Mouse (Mus musculus): ENCODE results near the gene Ttyh2. TPM values are rescaled to one million over a fixed set of nuclear protein-coding genes. Genes with fewer than 3 reads are reported as not detected.
A peak's percentile ranks its signal among the peaks of the same experiment; 100 is the strongest.

The Ttyh2 gene
- total RNA-seq, 1 experiment from 2014 or later: 3.5 TPM

GRCm38 (mm10) chr11:114694451-114694850 is 19.2 kb downstream of the Ttyh2 start:
- no peak for ATAC-seq (ENCODE audit: extremely low read depth, insufficient number of reproducible peaks, low FRiP score, poor library complexity, severe bottlenecking)

DNA sequence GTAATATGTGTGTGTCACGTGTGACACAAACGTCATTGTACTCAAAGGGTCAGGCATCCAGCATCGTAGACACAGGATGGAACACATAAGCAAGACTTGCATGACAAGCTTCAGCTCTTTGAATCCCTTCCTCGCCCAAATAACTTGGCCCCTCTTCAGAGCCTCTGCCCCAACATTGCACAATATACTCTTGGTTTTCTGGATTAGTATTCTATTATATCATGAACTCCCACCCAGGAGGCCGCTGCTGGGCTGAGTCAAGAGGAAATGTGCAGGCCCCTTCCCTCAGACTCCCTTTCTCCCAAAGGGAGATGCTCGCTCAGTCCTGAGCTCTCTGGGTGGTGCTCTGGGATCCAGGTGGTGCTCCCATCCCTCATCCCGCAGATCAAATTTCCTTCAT is 23.3 kb downstream of the Ttyh2 start:
- no peak for ATAC-seq (ENCODE audit: extremely low read depth, insufficient number of reproducible peaks, low FRiP score, poor library complexity, severe bottlenecking)

DNA sequence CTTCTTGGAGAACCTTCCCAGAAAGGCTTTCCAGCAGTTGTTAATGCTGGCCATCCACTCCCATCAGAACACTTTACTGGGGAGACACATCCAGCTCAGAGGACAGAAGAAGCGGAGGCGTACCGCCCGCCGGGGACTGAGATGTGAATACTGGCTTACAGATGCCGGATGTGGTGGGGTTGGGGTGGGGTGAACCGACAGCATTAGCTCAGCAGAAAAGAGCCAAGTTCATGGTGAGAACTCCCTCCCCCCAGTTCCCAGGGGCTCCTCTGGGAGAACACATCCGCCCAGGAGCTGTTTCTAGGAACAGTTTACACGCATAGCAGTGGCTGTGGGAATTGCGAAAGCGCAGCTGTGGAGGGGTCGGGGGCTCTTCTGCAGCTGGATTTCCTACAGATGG is 24.3 kb downstream of the Ttyh2 start:
- no peak for ATAC-seq (ENCODE audit: extremely low read depth, insufficient number of reproducible peaks, low FRiP score, poor library complexity, severe bottlenecking)

GRCm38 (mm10) chr11:114702311-114702995 is 27.2 kb downstream of the Ttyh2 start:
- peak; percentile 34; the same call in 1 of the 2 replicates for ATAC-seq (ENCODE audit: extremely low read depth, insufficient number of reproducible peaks, low FRiP score, poor library complexity, severe bottlenecking)

GRCm38 (mm10) chr11:114702996-114703361 is 27.7 kb downstream of the Ttyh2 start:
- ATAC-seq (ENCODE audit: extremely low read depth, insufficient number of reproducible peaks, low FRiP score, poor library complexity, severe bottlenecking): 0 out of 2 replicates have a peak, but pooled peaks have one; percentile 14

DNA sequence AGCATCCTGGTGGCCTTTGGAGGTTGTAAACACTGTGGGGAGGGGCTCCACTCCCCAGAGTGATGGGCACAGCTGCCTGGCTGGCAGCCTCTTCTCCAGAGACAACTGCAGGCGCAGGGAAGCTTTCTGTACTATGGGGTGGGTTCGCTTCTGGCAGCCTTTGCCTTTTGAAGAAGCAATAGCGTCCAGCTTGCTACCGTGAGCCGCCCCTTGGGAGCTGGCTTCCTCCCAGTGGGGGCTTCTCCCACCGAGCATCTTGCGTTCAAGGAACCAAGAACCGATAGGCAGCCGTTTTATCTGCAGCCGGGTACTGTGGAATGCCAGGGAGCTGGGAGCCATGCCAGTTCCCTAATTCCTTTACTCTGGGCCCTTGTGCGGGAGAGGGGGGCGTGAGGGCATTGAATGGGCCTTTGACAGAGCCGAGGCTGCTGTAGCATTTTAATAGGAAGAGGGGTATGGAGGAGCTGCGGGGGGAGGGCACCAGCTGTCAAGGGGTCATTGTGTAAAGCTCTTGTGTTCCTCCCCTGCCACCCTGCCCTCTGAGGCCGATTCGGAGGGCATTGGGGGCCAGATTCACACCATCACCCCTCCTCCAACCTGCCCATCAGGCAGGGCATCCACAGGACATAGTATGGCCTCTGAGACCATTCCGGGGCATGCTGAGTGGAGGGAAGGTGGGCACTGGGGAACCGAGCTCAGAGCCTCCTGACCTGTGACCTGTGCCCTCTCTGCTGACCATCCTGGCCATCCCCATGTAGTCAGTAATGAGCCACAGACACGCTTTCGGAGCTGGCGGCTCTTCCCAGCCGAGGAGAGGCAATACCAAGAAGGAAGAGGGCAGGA is 29.1 kb downstream of the Ttyh2 start:
- no peak for ATAC-seq (ENCODE audit: extremely low read depth, insufficient number of reproducible peaks, low FRiP score, poor library complexity, severe bottlenecking)

DNA sequence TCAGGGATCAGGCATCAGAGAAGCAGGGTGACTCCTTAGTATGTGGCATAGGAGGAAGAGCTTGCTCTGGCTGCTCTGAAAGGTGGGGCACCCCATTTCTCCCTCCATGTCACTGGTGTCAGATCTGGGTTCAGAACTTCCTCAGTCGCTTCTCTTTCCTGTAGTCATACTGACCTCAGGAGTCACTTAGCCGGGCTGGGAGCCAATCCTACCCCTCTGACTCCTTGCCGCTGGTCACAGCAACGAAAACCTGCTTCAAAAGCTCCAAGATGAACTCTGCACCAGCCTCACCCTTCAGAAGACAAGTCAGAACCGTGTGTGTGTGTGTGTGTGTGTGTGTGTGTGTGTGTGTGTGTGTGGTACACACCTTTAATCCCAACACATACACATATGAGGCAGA is 31.1 kb downstream of the Ttyh2 start:
- ATAC-seq (ENCODE audit: extremely low read depth, insufficient number of reproducible peaks, low FRiP score, poor library complexity, severe bottlenecking): no peak

- ATAC-seq (ENCODE audit: extremely low read depth, insufficient number of reproducible peaks, low FRiP score, poor library complexity, severe bottlenecking): no peak
These were observed 36.2 kb downstream of the Ttyh2 start for GRCm38 (mm10) chr11:114711393-114711792.

DNA sequence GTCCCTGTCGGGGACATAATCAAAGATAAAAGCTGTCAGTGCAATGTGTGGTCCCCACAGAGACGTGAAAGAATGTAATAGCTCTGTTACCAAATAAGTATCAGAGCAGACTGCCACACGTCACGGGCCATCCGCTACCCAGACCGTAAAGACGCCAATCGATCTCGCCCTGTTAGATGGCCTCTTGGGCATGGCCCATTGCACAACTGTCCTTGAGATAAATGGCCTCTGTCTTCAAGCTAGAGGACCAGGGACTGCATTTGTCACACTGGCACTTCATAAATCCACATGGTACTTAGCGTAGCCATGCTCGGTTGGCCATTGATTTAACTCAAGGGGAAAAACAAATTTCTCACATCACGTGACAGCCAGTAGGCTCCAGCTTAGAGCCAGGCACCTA is 36.6 kb downstream of the Ttyh2 start:
- ATAC-seq (ENCODE audit: extremely low read depth, insufficient number of reproducible peaks, low FRiP score, poor library complexity, severe bottlenecking): no peak

DNA sequence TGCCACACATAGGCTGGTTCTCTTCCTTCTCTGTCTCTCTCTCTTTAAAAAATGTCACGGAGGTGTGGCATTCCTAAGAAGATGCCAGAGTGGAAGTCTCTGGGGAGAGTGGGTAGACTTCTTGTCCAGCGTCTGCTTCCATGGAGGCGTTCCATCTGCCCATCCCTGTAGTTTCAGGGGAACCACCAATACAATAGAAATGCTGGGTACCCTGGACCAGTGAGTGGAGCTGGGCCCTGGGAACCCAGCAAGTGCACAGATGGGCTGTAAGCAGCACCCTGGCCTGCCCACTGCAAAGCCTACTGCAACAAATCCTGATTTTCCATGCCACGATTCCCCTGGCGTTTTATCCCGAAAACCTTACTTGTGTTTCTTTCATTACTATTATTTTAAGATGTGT is 39.3 kb downstream of the Ttyh2 start:
- ATAC-seq (ENCODE audit: extremely low read depth, insufficient number of reproducible peaks, low FRiP score, poor library complexity, severe bottlenecking): no peak

- ATAC-seq (ENCODE audit: extremely low read depth, insufficient number of reproducible peaks, low FRiP score, poor library complexity, severe bottlenecking): no peak
These were observed 40.3 kb downstream of the Ttyh2 start for GRCm38 (mm10) chr11:114715531-114715930.

DNA sequence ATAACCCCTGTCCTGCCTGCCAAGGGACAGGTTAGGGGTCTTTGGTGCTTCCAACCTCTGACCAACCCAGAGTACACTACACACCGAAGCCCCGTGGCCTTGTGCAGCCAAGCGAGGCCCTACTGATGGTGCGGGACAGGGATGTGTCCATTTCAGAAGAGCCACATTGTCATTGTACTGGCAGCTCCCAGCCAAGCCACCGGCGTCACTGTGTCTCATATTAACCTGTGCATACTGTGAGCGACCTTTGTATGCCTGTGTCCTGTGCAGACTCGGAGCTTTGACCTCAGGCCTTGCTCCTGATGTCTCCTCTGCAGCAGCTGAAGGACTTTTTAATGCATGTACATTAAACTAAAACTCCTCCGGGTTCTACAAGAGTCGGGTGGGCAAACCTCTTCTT is 45.3 kb downstream of the Ttyh2 start:
- ATAC-seq (ENCODE audit: extremely low read depth, insufficient number of reproducible peaks, low FRiP score, poor library complexity, severe bottlenecking): no peak

DNA sequence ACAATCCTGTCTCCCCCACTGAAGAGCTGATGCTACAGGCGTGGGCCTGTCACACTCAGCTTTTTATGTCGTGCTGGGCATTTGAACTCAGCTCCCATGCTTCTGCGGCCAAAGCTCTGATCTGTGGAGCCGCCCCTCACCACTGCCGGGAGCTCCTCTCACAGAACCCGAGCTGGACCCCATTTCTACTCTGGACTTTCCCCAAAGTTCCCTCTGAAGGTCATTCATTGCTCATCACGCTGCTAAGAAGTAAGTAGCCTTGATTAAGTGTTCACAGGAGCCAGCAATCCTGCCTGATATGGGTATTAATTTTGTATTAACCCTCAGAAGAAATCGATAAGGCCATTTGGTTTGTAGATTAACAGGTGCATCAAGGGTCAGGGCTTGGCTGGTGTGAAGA is 47.2 kb downstream of the Ttyh2 start:
- ATAC-seq (ENCODE audit: extremely low read depth, insufficient number of reproducible peaks, low FRiP score, poor library complexity, severe bottlenecking): no peak

DNA sequence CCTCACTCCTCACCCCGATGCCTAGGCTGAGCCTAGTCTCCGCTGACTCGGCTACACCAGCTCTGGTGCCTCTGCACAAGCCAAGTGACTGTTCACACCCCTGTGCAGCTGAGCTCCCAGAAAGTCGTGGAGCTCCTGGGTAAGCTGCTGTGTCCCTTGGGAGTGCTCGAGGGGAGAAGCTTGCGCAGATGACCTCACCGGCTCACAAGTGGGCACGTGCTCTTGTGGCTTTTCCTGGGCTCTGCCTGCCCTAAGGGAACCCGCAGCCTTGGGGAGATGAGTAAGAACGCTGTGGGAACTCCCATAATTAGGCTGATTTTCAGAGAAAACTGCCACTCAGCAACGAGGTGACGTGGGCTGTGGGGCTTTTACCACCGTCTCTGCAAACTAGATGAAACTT is 47.8 kb downstream of the Ttyh2 start:
- no peak for ATAC-seq (ENCODE audit: extremely low read depth, insufficient number of reproducible peaks, low FRiP score, poor library complexity, severe bottlenecking)

- ATAC-seq (ENCODE audit: extremely low read depth, insufficient number of reproducible peaks, low FRiP score, poor library complexity, severe bottlenecking): no peak
These were observed 49.8 kb downstream of the Ttyh2 start for GRCm38 (mm10) chr11:114724787-114725590.

DNA sequence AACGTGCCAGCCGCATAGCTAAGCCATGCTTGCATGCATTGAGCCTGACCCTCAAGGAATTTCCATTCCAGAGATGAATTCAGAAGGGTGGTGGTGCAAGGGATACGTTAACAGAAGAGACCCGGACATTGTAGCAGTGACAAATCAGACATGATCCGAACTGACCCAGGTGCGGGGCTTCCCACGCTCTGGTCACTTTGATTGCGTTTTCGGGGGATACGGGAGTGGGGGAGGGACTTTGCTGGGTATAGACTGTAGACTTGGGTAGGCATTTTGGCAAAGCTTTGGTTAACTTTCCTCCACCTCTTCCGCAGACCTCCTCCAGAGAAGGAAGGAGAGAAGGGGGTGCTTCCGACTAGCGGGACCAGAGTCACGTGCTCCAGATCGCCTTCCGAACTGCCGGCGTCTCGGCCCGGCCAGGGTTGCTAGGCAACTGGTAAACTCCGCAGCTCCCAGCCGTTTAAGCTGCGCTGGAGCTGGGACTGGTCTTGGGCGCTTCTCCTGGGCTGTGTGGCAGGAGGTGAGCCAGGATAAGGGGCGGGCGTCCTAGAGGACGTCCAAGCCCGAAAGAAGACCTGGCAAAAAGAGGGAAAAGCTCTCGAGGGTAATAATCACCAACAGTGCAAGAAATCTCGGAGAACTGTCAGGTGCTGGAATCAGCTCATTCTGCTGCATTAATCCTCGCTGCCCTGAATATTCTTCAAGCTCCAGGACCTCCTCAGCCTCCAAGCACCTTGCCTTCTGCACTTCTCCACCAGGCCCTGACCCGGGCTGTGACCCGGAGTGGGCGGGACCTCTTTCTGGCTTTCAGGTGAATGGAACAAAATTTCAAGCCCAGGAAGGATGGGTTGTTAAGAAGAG is 52.0 kb downstream of the Ttyh2 start, which contains the start of gene Dnaic2:
Gene Dnaic2 (plus strand): TSS at position 444 of the 861 bp plus-strand sequence.
- ATAC-seq (ENCODE audit: extremely low read depth, insufficient number of reproducible peaks, low FRiP score, poor library complexity, severe bottlenecking): no peak

- no peak for ATAC-seq (ENCODE audit: extremely low read depth, insufficient number of reproducible peaks, low FRiP score, poor library complexity, severe bottlenecking)
These were observed 52.6 kb downstream of the Ttyh2 start for GRCm38 (mm10) chr11:114727826-114728186.

- ATAC-seq (ENCODE audit: extremely low read depth, insufficient number of reproducible peaks, low FRiP score, poor library complexity, severe bottlenecking): no peak
These were observed 53.1 kb downstream of the Ttyh2 start for GRCm38 (mm10) chr11:114728333-114728732.
